Mouse (Mus musculus): ENCODE data around the gene Slc29a1.

The Slc29a1 gene

DNA sequence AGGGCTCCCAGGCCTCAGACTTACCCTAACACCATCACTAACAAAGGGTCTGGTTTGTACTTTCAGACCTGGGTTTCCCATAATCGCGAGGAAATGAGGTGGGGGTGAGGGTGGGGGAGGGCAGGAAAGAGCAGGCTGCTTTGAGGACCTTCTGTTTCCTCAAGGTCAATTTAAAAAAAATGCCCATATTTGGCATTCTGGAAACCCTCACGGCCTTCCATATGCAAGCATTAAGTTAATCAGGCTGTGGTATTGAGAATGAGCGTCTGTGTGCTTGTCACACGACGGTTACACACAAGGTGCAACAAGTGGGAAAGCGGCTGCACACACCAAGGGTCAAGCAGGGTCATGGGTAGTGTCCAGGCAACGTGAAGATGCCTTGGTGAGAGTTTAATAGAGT, 12.6 kb upstream of the Slc29a1 start:
- DNase-seq (ENCODE audit: low spot score in 2 of 2), result no peak

DNA sequence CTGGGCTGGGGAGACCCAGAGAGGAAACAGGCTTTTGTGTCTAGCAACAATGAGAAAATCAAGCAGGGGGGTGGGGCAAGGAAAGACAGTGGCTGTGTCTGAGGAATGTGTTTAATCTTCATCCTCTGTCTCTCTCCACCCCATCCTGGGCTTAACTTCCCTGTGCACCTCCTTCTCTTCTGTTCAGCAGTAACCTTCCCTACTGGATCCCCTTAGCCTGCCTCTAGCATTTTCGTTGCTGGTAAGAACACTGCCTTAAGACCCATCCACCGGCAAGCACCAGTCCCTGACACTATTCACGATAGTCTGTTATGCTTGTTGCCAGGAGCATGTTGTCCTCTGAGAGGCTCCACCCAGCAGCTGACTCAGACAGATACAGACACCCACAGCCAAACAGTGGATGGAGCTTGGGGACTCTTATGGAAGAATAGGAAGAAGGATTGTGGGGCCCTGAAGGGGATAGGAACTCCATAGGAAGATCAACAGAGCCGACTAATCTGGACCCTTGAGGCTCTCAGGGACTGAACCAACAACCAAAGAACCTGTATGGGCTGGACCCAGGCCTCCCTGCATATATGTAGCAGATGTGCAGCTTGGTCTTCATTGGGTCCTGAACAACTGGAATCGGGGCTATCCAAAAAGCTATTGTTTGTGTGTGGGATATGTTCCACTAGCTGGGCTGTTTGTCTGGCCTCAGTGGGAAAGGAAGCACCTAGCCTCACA, 10.9 kb upstream of the Slc29a1 start:
- no peak for DNase-seq (ENCODE audit: low spot score in 2 of 2)

DNA sequence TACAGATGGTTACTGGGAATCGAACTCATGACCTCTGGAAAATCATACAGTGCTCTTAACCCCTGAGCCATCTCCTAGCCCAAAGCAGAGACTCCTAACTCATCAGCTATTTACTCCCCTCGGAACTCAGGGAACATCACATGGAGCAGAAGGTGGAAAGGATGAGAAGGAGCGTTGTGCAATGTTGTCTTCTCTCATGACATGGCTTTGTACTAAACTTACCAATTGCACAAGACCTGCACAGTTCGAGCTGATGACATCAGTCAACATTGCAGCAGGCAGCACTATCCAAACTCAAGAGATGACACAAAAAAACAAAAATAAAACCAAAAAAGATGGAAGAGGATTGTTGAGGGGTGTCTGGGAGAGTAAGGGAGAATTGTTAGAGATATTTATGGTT, 9.0 kb upstream of the Slc29a1 start:
- no peak for DNase-seq (ENCODE audit: low spot score in 2 of 2)

DNA sequence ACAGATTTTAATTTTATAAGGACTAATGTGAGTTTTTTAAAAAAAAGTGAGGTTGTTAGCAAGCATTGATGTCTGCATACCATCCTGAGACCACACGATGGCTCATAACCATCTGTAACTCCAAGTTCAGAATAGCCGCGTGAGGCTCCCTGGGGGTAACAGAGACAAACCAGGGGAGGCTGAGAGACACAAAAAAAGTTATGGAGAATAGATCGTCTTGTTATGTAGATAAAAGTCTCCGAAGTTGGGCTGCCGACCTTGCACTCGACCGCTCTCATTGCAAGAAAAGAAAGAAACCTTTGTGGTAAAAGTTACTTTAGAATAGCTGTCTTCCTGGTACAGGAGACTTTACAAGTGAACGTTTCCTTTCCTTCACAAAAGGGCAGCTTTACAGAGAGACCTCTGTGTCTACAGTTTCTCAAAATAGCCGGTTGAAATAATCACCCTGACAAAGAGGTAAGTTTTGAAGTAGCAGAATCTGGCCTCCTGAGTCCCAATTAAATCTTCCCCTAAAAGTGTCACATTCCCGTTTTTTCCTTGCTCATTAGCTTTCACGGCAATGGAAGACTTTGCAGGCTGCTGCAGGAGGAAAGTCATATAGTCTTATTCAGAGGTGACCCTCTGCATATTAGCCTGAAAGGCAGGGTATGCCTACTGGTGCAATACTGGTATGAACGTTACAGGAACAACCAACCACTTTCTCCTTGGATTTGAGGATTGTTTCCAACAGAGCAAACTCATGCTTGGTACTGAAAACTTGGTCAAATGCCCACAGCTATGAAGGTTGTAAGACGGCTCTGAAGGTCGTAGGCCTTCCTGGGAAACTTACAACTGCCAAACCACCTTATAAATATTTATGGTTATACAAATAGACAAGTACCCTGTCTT, 7.8 kb upstream of the Slc29a1 start:
- DNase-seq (ENCODE audit: low spot score in 2 of 2), result no peak

DNA sequence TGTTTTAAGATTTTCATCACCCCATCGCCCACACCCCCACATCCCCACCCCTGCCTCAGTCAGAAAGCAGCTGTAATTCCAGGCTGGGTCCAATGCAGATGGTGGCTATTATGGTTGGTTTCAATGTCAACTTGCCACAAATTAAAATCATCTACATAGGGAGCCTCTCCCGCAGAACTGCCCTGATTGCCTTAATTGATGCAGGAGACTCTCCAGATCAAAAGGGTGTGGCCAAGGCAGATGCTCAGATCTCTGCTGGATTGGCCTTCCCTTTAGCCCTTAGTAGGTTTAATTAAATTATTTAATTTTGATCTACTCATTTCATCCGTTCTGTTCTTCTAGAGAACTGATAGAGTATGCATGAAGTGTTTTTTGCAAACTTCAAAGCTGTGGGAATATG, 3.6 kb upstream of the Slc29a1 start:
- DNase-seq (ENCODE audit: low spot score in 2 of 2), result no peak

DNA sequence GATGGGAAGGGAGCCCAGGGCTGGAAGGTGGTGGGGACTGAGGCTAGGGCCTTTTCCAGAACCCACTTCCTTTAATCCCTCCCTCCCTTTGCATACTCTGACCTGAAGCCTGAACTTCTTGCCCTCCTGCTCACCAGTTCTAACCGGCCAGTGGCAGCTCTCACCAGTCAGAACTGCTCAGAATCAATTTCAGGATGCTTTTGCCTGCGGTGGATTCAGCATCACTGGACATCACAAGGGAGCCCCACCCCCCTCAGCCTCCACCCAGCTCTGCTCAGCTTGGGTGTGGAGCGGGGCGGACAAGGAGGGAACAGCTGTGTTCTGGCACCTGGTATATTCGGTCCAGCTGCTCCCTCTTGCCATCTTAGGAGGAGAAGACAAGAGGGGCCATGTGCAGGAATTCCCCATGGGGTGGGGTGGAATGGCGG, 2.5 kb upstream of the Slc29a1 start, which contains the start of gene Mymx:
Gene Mymx (minus strand): TSS at position 226 of the 428 bp plus-strand sequence.
- DNase-seq (ENCODE audit: low spot score in 2 of 2), result no peak

DNA sequence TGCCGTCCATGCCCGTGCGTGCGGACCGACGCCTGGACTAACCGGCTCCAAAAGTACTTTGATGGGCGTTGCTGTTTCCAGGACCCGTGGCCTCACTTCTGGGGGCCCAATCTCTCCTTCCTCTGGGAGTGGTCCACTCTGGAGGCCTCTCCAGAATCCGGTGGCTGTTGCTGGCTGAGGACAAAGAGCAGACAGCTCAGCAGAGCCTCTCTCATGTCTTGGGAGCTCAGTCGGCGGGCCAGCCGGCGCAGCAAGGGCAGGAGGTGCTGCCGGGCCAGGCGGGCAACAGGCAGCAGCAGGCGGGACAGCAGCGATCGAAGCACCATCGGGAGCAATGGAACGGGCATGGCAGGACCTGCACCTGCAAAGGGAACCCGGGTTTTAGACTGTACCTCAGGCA, 1.9 kb upstream of the Slc29a1 start:
- no peak for DNase-seq (ENCODE audit: low spot score in 2 of 2)

DNA sequence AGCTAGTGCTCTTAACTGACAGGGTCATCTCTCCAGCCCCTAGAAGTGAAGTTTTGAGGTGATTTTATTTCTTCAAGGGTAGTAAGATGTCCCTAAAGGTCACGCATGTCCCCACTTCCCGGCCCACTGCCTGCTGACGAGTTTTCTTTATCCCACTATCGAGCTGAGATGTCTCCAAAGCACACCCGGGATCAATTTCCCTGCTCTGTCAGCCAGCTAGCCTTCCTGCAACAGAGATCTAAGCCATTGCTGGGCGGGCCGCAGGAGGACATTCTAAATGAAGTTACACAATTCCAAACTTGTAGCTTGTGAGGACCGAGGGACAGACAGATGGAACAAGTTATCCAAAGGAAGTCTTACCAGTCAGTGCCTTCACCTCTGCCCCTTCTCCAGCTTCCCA, 861 bp upstream of the Slc29a1 start:
- DNase-seq (ENCODE audit: low spot score in 2 of 2), result no peak

DNA sequence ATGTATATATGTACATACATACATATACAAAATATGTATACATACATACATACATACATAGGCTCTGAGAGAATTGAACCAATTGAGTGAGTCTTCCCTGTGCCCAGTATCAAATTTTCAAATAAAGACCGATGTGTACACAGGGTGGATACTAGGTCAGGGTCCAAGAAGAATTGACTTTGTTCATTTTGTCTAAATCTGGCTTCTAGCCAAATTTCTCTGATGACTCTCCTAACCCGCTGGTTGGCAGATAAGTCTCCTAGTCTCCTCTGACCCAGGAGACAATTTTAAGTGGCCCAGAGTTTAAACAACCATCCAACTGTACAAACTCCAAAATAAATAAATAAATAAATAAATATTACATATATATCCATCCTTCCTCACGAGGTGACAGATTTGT, 515 bp downstream of the Slc29a1 start:
- DNase-seq (ENCODE audit: low spot score in 2 of 2), result no peak

DNA sequence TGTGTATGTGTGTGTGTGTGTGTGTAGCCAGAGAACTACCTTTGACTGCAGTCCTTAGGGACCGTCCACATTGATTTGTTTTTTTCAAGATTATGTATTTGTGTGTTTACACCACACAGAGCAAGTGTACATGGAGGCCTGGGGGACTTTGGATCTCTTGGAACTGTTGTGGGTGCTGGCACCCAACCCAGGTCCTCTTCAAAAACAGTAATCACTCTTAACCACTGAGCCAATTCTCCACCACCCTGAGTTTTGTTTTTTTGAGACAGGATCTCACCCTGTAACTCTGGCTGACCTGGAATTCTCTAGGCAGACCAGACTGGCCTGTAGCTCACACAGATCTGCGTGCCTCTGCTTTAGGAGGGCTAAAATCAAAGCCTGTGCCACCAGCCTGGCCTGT, 1.0 kb downstream of the Slc29a1 start:
- DNase-seq (ENCODE audit: low spot score in 2 of 2), result no peak

DNA sequence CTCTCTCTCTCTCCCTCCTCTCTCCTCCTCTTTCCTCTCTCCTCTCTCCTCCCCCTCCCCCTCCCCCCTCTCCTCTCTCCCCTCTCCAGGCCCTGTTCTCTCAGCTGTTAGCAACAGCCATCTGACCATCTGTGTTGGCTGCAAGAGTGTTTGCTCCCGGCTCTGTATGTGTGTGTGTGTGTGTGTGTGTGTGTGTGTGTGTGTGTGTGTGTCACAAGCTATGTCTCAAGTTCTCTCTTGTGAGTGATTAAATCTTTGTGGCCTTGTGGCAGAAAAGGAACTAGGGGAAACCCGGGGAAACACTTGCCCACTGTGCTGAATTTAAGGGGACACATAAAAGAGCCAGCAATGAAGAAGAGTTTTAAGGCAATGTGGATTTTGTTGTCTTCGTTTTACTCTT, 1.6 kb downstream of the Slc29a1 start:
- no peak for DNase-seq (ENCODE audit: low spot score in 2 of 2)

DNA sequence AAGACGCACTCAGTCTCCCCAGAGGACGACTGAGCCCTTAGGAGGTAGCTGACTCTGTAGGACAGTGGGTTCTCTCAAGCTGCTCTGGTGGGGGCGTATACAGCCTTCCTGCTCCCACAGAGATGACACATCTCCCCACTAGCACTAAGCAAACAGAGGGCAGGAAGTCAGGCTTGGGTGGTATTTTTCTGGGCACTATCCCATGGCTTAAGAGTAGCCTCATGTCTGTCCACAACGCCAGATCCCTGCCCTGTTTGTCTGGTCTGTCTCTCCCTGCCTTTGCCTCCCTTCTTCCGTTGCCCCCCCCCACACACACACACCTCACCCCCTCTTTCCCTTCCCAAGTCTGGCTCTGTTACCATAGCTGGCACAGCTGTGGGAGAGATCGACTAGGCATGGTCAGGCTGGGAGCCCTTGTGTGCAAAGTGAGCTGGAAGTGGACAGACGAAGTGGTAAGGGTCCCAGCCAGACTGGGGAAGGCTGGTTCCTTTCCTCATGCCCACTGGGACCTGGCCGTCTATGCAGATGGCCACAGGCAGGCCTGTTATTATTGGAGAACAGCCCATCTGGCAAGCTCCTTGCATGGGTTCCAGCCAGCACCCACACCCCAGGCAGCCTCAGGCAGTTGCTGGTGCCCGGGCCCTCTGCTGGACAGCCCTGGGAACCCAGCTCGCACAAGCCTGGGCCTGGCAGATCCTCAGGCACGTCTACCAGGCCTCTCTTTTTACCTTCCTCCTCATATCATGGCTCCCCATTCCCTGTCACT, 2.6 kb downstream of the Slc29a1 start:
- DNase-seq (ENCODE audit: low spot score in 2 of 2), result peak; percentile 41 to 57

DNA sequence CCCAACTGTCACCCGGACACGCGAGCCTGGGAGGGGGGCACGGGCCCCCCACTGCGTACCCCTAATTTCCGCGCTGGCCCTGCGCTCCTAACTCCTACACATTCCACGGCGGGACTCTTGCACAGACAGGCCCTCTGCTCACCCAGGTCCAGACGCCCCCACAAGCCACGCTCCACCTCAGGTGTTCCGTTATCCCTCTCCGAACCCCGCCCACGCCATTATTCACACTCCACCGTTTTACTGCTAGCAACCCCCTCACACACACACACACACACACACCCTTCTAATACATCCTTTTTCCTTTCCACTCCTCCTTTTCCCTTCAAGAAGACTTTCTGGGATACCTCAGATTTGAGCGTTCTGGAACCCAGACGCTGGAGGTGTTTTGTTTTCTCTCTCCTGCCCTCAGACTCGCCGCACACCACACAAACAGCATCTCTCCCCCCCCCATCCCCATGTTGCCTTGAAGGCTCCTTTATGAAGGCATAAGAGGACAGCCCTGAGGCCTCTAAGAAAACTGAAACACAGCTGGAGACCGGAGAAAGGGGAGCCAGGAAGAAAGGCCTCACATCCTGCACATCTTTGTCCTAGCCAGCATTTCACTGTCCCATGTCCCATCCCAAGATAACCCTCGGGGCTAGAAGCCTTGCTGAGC, 3.5 kb downstream of the Slc29a1 start:
- DNase-seq (ENCODE audit: low spot score in 2 of 2), result no peak

DNA sequence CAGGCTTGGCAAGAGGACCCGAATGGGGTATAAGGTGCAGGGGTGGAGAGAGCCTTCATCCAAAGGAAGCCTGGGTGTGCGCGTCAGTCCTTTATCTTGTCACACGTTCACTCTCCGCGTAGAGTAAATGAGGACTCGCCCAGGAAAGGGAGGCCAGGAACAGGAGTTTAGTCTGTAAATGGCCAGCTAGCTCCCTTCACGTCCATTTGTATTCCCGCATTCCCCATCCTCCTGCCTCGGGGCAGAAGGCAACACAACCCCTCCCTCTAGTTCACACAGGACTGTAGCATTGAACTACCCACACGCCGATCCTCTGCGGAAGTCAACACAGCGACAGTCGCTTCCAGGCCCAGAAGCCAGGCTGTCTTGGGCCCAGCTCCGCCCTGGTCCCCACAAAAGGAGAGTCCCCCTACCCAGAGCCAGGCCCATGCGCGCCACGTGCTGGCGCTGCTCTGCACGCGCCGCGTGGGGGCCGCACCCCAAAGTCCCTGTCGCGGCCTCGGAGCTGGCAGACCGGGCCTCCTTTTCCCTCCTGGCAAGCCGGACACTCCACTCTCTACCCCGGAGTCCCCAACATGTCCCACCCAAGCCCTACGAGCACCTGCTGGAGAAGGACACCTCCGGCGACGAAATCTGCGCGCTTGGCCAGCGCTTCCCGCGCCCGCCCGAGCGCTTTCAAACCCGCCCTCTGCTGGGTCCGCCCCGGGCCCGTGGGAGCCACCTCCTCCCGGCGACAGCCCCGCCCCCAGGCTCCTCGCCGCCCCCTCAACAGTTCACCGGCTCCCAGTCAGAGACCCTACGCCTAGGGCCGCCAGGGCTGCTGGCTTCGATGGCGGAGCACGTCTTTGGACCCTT, 4.3 kb downstream of the Slc29a1 start:
- no peak for DNase-seq (ENCODE audit: low spot score in 2 of 2)

DNA sequence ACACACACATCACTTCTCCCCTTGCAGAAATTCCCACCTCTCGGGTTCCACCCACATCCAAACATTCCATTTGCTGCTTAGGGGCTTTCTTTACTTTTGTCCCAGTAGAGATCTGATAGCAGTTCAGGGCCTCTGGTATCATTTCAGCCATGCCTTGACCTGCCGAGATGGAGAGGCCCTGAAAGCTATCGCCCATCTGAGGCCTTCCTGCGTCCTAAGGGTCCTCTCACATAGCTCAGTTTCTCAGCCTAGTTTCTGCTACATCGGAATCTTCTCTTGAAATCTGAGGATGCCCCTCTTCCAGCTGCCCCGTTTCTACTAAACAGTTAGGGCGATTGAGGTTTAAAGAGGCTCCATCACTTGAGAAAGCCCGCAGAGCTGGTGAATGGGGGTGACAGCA, 5.2 kb downstream of the Slc29a1 start:
- DNase-seq (ENCODE audit: low spot score in 2 of 2), result no peak

DNA sequence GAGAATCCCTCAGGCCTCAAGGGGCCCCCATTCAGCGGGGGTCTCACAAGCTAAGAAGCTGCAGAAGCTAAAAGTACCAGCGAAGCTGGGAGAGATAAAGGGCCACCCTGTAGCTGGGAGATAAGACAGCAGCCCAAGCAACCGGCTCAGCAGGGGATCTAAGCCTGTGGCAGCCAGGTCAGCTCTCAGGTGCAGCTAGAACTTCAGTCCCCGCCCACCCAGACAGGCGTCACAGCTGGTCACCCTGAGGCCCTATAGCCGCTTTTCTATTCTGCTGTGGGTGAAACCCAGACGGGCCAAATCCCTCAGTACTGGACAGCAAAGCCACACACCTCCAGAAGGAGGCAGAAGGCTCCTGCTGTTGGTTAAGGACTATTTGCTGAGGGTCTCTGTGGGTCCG, 5.9 kb downstream of the Slc29a1 start:
- DNase-seq (ENCODE audit: low spot score in 2 of 2), result no peak

DNA sequence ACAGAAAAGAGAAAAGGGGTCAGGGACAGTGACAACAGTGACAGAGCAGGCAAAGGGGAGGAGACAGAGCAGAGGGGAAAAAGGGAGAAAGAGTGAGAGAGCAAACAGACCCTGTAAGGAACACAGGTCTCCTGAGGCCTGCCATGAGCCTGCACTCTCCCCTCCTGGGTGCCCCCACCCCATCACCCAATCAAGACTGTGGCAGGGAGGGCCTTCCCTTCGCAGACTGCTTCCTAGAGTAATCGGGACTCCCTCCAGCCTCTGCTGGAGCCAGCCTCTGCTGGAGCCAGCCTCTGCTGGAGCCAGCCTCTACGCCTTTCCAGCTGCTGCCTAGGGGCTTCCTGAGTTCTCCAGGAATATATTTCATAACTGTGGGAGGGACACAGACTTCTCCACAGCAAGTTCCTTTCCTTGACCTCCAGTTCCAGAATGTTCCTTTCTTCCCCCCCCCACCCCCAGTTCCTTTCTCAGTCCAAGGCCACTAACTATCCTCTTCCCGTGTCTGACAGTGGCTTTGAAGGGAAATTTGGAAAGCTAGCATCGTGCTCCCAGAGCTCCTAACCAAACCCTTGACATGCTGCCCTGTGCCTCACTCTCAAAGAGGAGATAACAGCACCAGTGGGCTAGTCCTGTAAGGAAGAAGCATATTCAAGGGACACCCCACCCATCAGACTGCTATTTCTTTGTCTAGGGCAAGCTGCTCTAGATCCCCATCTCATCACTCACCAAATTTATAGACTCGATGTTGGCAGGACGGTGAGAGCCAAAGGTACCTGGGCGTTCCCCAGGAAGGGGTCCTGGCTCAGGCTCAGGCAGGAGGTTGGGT, 6.6 kb downstream of the Slc29a1 start:
- DNase-seq (ENCODE audit: low spot score in 2 of 2), result no peak

DNA sequence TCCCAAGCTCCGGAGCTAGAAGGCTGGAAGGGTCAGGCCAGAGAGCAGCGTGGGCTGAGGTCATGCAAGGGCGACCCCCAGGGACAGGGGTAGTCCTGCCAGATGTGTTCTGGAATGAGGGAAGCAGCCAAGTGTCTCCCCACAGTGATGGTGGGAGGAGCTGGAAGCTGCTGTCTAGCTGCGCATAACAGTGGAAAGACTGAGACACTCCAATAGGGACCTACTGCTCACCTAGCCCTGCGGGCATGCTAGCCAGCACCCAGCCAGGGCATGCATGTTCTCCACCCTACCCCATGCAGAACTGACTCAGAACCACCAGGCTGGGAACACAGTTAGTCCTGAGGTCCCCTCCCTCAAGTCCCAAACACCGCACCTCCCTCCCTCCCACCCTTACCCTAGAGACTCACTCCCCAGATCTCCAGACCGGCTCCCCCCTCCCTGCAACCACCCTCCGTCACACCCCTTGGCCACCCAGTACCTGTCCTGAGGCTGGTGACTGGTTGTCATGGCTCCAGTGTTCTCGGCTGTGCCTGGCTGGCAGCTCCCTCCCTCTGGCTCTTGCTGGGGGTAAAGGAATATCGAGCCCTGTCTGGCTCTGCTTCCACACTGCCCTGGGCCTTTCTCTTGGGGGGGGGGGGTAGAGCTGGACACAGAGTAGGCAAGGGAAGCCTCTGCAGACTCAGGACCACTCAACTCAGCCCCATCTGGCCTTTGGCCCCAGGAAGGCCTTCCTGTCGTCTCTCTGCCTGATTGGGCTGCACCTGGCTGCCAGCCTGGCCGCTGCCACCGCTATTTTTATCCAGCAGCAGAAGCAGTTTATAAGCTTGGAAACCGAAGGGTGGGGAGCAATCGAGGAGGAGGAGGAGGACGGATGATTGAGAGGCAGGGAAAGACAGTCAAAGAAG, 7.5 kb downstream of the Slc29a1 start:
- DNase-seq (ENCODE audit: low spot score in 2 of 2), result no peak

DNA sequence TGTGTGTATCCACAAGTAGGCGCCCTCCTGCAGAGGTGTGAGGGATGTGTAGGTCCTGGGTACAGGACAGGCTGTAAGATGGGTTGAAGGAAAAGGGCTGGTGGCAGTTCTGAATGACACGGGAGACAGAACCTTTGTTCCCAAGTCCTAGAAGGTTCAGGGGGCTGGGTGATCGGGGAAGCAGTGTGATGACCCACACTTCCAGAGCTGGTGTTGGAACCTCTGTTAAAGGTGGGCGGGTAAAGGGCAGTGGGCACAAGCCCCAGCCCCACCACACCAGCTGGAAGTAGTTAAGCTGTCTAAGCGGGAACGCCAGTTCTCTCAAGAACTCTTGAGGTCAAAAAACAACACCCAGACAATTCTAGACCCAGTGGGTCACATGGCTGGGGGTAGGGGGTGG, 9.0 kb downstream of the Slc29a1 start:
- no peak for DNase-seq (ENCODE audit: low spot score in 2 of 2)

All from right cerebral cortex, postnatal 36 days (tissue).